Mouse (Mus musculus) intestine, postnatal 0 days (tissue): Measurements from ENCODE around the gene Slc26a9. TPM values are rescaled to one million over a fixed set of nuclear protein-coding genes. Genes with fewer than 3 reads are reported as not detected.
A peak's percentile ranks its signal among the peaks of the same experiment; 100 is the strongest.

Source experiments
- ATAC-seq: fragments of 200-750 bp; cut with Nextera tagmentation; 2 replicates; pipeline ENCODE4 v1.8.0; 2017; ENCODE audit warnings: mild to moderate bottlenecking, moderate TSS enrichment, moderate library complexity
- H3K27ac ChIP-seq: fragments of 300-500 bp; sonication (generic); 2 replicates; pipeline ENCODE4 v1.5.1; 2014; ENCODE audit warnings: mild to moderate bottlenecking, low read depth, low read length, moderate library complexity
- H3K27me3 ChIP-seq: fragments of 300-500 bp; sonication (generic); replicated peaks from 2 replicates; pipeline ENCODE4 v1.6.1; 2014; ENCODE audit warnings: low read length, mixed read lengths; ENCODE audit not compliant: control insufficient read depth, insufficient read depth
- H3K36me3 ChIP-seq: fragments of 300-500 bp; sonication (generic); 2 replicates; pipeline ENCODE4 v1.6.1; 2014; ENCODE audit warnings: mild to moderate bottlenecking, moderate library complexity; ENCODE audit not compliant: control insufficient read depth, insufficient read depth
- H3K4me1 ChIP-seq: fragments of 300-500 bp; sonication (generic); replicated peaks from 2 replicates; pipeline ENCODE4 v1.6.1; 2014; ENCODE audit warnings: antibody characterized with exemption, low read length, mixed read lengths; ENCODE audit not compliant: control insufficient read depth, insufficient read depth
- H3K4me2 ChIP-seq: fragments of 300-500 bp; sonication (generic); replicated peaks from 2 replicates; pipeline ENCODE4 v1.6.1; 2014; ENCODE audit warnings: low read depth, mild to moderate bottlenecking, moderate library complexity
- H3K4me3 ChIP-seq: fragments of 300-500 bp; sonication (generic); 2 replicates; pipeline ENCODE4 v1.5.1; 2014; ENCODE audit warnings: low read depth, low read length
- H3K9ac ChIP-seq: fragments of 300-500 bp; sonication (generic); 2 replicates; pipeline ENCODE4 v1.6.1; 2014; ENCODE audit warnings: mild to moderate bottlenecking, low read depth, low read length
- H3K9me3 ChIP-seq: fragments of 300-500 bp; sonication (generic); 2 replicates; pipeline ENCODE4 v1.6.1; 2016; ENCODE audit warnings: mixed run types; ENCODE audit not compliant: control insufficient read depth
- CTCF ChIP-seq: sonication (generic); IDR thresholded peaks from 2 replicates; pipeline ENCODE4 v1.5.1; 2016; ENCODE audit warnings: low read depth, mild to moderate bottlenecking, control low read depth, antibody characterized with exemption, moderate library complexity
- WGBS: fragments of 180-500 bp; shearing (Covaris S2); extraction: QIAGEN DNeasy Blood & Tissue Kit; methylation state at CpG from one replicate; pipeline ENCODE4 v1.1.7; 2014; 5-methylcytosine and 5-hydroxymethylcytosine counted together
- polyA plus RNA-seq: library from polyadenylated mRNA; unstranded; fragments of >200 nt; fragmentation: Nextera tagmentation; extraction: Ambion mirVana; gene quantifications from 2 replicates; pipeline ENCODE4 v1.2.1, GENCODE M21; 2015

Gene Slc26a9
- polyA plus RNA-seq, 1 experiment from 2014 or later = 0.03 TPM

DNA sequence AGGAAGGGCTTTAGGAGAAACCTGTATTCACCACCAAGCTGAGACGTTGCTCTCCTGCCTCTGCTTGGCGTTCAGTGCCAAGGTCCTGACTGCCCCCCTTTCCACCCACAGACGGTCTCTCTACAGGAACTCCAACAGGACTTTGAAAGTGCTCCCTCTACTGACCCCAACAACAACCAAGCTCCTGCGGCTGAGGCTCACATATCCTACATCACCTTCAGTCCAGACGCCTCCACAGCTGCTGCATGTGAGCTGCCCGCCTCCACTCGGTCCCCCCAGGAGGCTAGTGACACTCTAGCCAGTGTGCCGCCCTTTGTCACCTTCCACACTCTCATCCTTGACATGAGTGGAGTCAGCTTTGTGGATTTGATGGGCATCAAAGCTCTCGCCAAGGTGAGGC, 19.9 kb downstream of the Slc26a9 start:
- ATAC-seq = no peak
- no peaks in the 10 kb centered on the region for H3K27me3 ChIP-seq
- no peak overlapping the region for H3K4me2 ChIP-seq
- no peak overlapping the region for H3K27ac ChIP-seq
- no peak overlapping the region for H3K9ac ChIP-seq
- peak; percentile 43 for TF ChIP-seq CTCF
- 63% methylated on average over 9 of the region's 9 CpGs for WGBS
- H3K36me3 ChIP-seq = no peaks in the 10 kb centered on the region
- no peak overlapping the region for H3K4me3 ChIP-seq
- no peaks in the 10 kb centered on the region for H3K4me1 ChIP-seq
- H3K9me3 ChIP-seq = no peaks in the 10 kb centered on the region

DNA sequence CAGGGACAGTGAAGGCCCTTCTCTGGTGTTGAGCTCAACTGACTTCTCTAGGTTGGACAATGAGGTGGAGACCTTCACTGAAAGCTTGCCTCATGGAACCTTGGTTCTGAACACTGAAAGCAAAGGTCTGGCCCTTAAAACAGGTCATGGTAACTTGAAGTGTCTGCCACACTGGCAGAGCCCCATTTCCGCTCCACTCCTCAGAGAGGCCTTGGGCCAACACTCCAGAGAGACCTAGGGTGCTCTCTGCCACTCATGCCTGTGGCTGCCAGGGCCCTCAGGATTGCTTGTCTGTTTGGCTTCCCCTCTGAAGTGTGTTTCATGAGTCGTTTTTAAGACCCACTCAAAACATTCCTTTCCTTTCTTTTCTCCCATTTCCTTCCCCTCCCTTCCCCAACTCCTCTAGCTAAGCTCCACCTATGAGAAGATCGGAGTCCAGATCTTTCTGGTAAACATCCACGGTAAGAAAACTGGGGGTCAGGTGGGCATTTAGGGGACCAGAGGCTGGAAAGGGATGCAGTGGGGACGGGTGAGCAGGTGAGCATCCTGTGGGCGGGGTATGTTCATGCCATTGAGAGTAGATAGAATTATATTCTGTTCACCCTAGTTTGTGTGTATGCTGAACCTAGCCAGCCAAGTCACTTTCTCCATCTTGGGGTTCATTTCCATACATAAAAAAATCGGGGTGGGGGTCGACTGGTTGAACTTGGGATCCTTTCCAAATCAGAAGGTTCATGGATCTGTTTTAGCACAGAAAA, 20.9 kb downstream of the Slc26a9 start:
- Histone ChIP-seq H3K4me3 (no peak overlapping the region), H3K27me3 (no peaks in the 10 kb centered on the region), H3K9ac (no peak overlapping the region), H3K36me3 (no peaks in the 10 kb centered on the region), H3K4me2 (no peak overlapping the region), H3K9me3 (no peaks in the 10 kb centered on the region), H3K4me1 (no peaks in the 10 kb centered on the region), H3K27ac (no peak overlapping the region)
- TF ChIP-seq CTCF = no peak
- ATAC-seq = no peak
- WGBS = 58% methylated on average over 8 of the region's 8 CpGs

DNA sequence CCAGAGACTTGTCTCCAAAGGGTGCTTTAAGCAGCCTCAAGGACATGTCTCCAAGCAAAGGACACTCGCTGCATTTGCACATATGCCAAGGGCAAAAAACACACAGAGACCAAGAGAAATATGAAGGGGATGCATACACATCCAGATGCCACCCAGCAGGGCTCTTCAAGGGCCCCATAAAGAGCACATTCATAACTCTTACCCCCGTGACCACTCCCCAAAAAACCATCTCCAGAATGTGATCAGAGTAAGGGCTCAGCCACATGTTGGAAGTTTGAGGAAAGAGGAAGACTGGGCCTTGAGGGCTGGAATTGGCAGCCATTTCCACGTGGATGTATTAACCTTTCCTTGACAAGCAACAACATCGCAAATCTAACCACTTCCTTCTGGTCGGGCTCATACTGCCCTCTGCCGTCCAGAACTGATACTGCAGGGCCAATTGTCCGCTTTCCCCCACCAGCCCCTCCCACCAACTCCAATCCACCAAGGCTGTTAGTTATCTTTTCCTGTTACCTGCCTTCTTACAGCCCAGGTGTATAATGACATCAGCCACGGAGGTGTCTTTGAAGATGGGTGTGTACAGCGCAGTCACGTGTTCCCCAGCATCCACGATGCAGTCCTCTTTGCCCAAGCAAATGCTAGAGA, 21.7 kb downstream of the Slc26a9 start:
- Histone ChIP-seq H3K27me3 (no peaks in the 10 kb centered on the region), H3K36me3 (no peaks in the 10 kb centered on the region), H3K9ac (no peak overlapping the region), H3K4me2 (no peak overlapping the region), H3K4me1 (no peaks in the 10 kb centered on the region), H3K27ac (no peak overlapping the region), H3K9me3 (no peaks in the 10 kb centered on the region), H3K4me3 (no peak overlapping the region)
- ATAC-seq = peak; percentile 34
- WGBS = 9% methylated on average over 11 of the region's 11 CpGs
- TF ChIP-seq CTCF = peak; percentile 98

DNA sequence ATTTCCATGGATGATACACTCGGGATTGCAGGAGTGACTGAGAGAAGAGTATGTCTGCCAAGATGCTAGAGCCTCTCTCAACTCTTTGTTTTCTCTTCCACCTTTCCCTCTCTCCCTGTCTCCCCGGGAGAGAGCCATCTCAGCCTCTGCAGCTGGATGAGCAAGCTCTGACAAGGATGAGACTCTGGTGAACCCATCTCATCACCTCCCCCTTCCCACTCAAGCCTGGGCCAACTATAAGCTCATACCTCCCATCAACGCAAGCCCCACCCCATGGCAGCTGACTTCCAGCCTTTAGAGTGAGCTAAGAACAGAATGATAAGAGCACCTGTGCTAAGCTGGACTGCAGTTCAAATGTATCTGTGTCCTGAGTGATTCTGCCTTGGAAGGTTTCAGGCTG, 25.5 kb downstream of the Slc26a9 start:
- H3K27me3 ChIP-seq = no peaks in the 10 kb centered on the region
- H3K4me1 ChIP-seq = no peaks in the 10 kb centered on the region
- no peak for TF ChIP-seq CTCF
- H3K9ac ChIP-seq = no peak overlapping the region
- ATAC-seq = no peak
- WGBS = 67% methylated on average over 3 of the region's 3 CpGs
- no peaks in the 10 kb centered on the region for H3K9me3 ChIP-seq
- no peak overlapping the region for H3K4me2 ChIP-seq
- H3K4me3 ChIP-seq = no peak overlapping the region
- H3K36me3 ChIP-seq = no peaks in the 10 kb centered on the region
- H3K27ac ChIP-seq = no peak overlapping the region

DNA sequence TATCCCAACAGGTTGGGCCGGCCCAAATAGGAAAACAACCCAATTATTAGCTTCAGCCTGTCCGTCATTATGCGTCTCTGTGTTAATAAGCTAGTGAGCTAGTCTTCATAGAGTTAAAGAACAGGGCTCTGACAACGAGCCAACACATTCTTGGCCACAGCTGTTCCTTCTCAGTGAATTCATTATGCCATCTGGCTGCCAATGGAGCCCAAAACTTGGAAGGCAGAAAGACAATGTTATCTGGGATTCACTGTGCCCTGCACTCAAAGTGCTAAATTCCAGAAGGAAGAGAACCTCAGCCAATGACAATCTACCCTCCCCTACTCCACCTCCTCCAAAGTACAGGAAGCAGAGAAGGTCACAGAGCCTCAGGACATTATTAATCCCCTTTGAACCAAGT, 26.8 kb downstream of the Slc26a9 start:
- no peak for ATAC-seq
- 78% methylated on average over 4 of the region's 4 CpGs for WGBS
- Histone ChIP-seq H3K9ac (no peak overlapping the region), H3K36me3 (no peaks in the 10 kb centered on the region), H3K4me3 (no peak overlapping the region), H3K4me1 (no peaks in the 10 kb centered on the region), H3K9me3 (no peaks in the 10 kb centered on the region), H3K4me2 (no peak overlapping the region), H3K27me3 (no peaks in the 10 kb centered on the region), H3K27ac (no peak overlapping the region)
- TF ChIP-seq CTCF = no peak

DNA sequence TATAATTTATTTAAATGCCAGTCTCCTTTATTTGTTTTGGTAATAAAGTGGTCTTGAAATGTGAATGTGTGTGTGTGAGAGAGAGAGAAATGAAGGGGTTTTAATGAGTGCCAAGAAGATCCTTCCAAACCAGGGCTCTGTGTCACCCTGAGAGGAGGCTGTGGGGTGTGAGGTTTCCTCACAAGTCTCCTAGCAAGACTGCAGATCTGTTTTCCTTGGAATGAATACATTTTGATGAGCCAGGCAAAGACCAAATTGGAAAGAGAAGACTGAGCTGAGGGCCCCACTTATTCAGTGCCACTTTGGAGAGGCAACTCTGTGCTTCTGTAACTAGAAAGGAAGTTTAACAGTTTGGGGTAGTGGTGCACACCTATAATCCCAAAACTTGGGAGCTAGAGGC, 27.6 kb downstream of the Slc26a9 start:
- H3K9ac ChIP-seq = no peak overlapping the region
- no peak overlapping the region for H3K27ac ChIP-seq
- no peak overlapping the region for H3K4me3 ChIP-seq
- no peak for TF ChIP-seq CTCF
- H3K4me1 ChIP-seq = no peaks in the 10 kb centered on the region
- no peak overlapping the region for H3K4me2 ChIP-seq
- H3K36me3 ChIP-seq = no peaks in the 10 kb centered on the region
- H3K9me3 ChIP-seq = no peaks in the 10 kb centered on the region
- H3K27me3 ChIP-seq = no peaks in the 10 kb centered on the region
- no peak for ATAC-seq
